Mouse (Mus musculus) limb, embryonic 14.5 days (tissue): ENCODE measurements at regions not wholly inside any gene's neighbourhood (a gene's known extent, or its start where the extent isn't known, plus 50 kb on each side); places are given as distances from the start of the nearest gene placed in this dataset.

ENCODE experiments used
- ATAC-seq: fragments of 200-750 bp; cut with Nextera tagmentation; 2 replicates; pipeline ENCODE4 v1.8.0; 2017; ENCODE audit warnings: low read depth, moderate number of reproducible peaks, moderate TSS enrichment; ENCODE audit not compliant: low FRiP score
- DNase-seq: peaks from one replicate; pipeline ENCODE4 v3.0.0-alpha.2; 2015; ENCODE audit warnings: low spot score
- H3K27ac ChIP-seq: fragments of 300-500 bp; sonication (generic); replicated peaks from 2 replicates; pipeline ENCODE4 v1.5.1; 2014; ENCODE audit warnings: low read depth, mild to moderate bottlenecking, low read length, moderate library complexity, mixed read lengths
- H3K27me3 ChIP-seq: fragments of 300-500 bp; sonication (generic); 2 replicates; pipeline ENCODE4 v1.6.1; 2014; ENCODE audit warnings: low read length, mixed read lengths; ENCODE audit not compliant: control insufficient read depth, insufficient read depth
- H3K36me3 ChIP-seq: fragments of 300-500 bp; sonication (generic); 2 replicates; pipeline ENCODE4 v1.6.1; 2014; ENCODE audit warnings: mild to moderate bottlenecking, low read length, moderate library complexity, mixed read lengths; ENCODE audit not compliant: control insufficient read depth, insufficient read depth
- H3K4me1 ChIP-seq: fragments of 300-500 bp; sonication (generic); 2 replicates; pipeline ENCODE4 v1.6.1; 2014; ENCODE audit warnings: antibody characterized with exemption, low read length, mixed read lengths; ENCODE audit not compliant: control insufficient read depth, insufficient read depth
- H3K4me2 ChIP-seq: fragments of 300-500 bp; sonication (generic); replicated peaks from 2 replicates; pipeline ENCODE4 v1.6.1; 2014; ENCODE audit warnings: low read depth, mild to moderate bottlenecking, low read length, moderate library complexity; ENCODE audit not compliant: severe bottlenecking
- H3K4me3 ChIP-seq: fragments of 300-500 bp; sonication (generic); replicated peaks from 2 replicates; pipeline ENCODE4 v1.5.1; 2014; ENCODE audit warnings: low read length
- H3K9ac ChIP-seq: fragments of 300-500 bp; sonication (generic); 2 replicates; pipeline ENCODE4 v1.6.1; 2014; ENCODE audit warnings: mild to moderate bottlenecking, low read depth, low read length, moderate library complexity; ENCODE audit not compliant: severe bottlenecking
- H3K9me3 ChIP-seq: fragments of 300-500 bp; sonication (generic); 2 replicates; pipeline ENCODE4 v1.6.1; 2016; ENCODE audit warnings: low read length; ENCODE audit not compliant: control insufficient read depth
- POLR2A ChIP-seq: fragments of 200-500 bp; IDR thresholded peaks from 2 replicates; pipeline ENCODE4 v1.8.0; 2012; ENCODE audit warnings: inconsistent platforms, mild to moderate bottlenecking, moderate library complexity, borderline replicate concordance; ENCODE audit not compliant: insufficient read depth, insufficient read length; ENCODE audit errors: extremely low read depth
- WGBS: fragments of 180-500 bp; shearing (Covaris S2); extraction: QIAGEN DNeasy Blood & Tissue Kit; methylation state at CpG from one replicate; pipeline ENCODE4 v1.1.7; 2014; 5-methylcytosine and 5-hydroxymethylcytosine counted together

DNA sequence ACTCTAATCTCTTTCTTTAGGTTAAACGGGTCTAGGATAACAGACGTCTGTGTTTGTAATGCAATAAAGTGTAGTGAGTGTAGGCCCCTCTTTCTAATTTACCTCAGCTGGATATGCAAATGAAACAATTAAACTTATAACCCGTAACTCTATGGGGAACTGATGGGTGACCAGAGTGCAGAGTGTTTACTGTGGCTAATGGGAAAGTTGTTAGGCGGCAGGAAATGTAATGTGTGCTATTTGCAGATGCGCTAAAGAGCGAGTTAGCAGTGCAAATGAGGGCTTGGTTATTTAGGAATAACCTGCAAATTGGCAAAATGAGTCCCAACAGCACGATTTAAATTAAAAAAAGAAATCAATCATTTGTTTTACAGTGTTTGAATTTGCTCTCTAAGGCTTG, 168.8 kb upstream of the Psmd7 start:
- 43% methylated on average over 7 of the region's 7 CpGs for whole genome bisulfite sequencing
- H3K9me3 ChIP-seq: no peaks in the 10 kb centered on the region

GRCm38 (mm10) chr8:107758637-107759036, 170.4 kb upstream of the Psmd7 start:
- Histone ChIP-seq H3K9ac (no peak overlapping the region), H3K27me3 (no peaks in the 10 kb centered on the region), H3K9me3 (no peaks in the 10 kb centered on the region), H3K36me3 (no peaks in the 10 kb centered on the region), H3K4me1 (no peaks in the 10 kb centered on the region), H3K4me3 (no peak overlapping the region), H3K27ac (no peak overlapping the region), H3K4me2 (no peak overlapping the region)
- TF ChIP-seq POLR2A: no peak
- no peak for ATAC-seq
- no peak for DNase-seq
- 94% methylated on average over 1 of the region's 1 CpGs for WGBS

More for the DNA sequence above, 168.8 kb upstream of the Psmd7 start:
- Histone ChIP-seq H3K27ac (no peak overlapping the region), H3K4me3 (no peak overlapping the region), H3K4me1 (no peaks in the 10 kb centered on the region), H3K4me2 (no peak overlapping the region), H3K27me3 (no peaks in the 10 kb centered on the region), H3K36me3 (no peaks in the 10 kb centered on the region), H3K9ac (no peak overlapping the region)
- DNase-seq (no peak), ATAC-seq (no peak)
- TF ChIP-seq POLR2A: no peak

DNA sequence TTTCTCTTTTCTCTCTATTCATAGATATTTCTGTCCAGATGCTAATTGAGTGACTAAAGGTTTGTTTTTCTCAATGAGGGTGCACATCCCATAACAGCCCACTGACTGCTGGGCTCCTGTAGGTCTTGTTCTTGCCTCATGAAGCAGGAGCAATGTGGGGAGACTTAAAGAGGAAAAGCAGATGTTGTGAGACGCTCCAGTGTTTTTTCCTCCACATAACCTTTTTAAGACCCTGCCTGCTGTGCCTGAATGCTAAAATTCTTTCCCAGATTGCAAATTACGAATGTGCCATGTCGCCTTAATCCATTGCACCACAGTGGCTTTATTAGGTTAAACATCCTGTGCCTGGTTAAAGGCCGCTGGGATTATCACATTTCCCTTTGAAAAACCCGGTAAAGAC, 165.5 kb upstream of the Zfhx3 start:
- no peak overlapping the region for H3K4me3 ChIP-seq
- ATAC-seq (no peak), DNase-seq (no peak)
- H3K9me3 ChIP-seq: no peaks in the 10 kb centered on the region
- H3K27ac ChIP-seq: 0 out of 2 replicates have a peak overlapping the region, but pooled peaks have one; percentile 26
- no peaks in the 10 kb centered on the region for H3K36me3 ChIP-seq
- no peak overlapping the region for H3K9ac ChIP-seq
- TF ChIP-seq POLR2A: no peak
- no peaks in the 10 kb centered on the region for H3K27me3 ChIP-seq
- peaks cover 11% of the 10 kb centered on the region for H3K4me1 ChIP-seq
- peak overlapping the region; percentile 23; the same call in 1 of the 2 replicates for H3K4me2 ChIP-seq
- 8% methylated on average over 5 of the region's 5 CpGs for WGBS

- no peaks in the 10 kb centered on the region for H3K9me3 ChIP-seq
- DNase-seq (no peak), ATAC-seq (no peak)
- no peak for TF ChIP-seq POLR2A
- no peak overlapping the region for H3K4me2 ChIP-seq
- H3K27me3 ChIP-seq: no peaks in the 10 kb centered on the region
- no peaks in the 10 kb centered on the region for H3K36me3 ChIP-seq
- 72% methylated on average over 5 of the region's 5 CpGs for WGBS
- H3K4me1 ChIP-seq: no peaks in the 10 kb centered on the region
- no peak overlapping the region for H3K9ac ChIP-seq
- no peak overlapping the region for H3K4me3 ChIP-seq
- H3K27ac ChIP-seq: no peak overlapping the region
Measured at GRCm38 (mm10) chr8:107785771-107786170, 156.7 kb upstream of the Zfhx3 start.

- no peaks in the 10 kb centered on the region for H3K36me3 ChIP-seq
- no peak overlapping the region for H3K9ac ChIP-seq
- no peak overlapping the region for H3K4me3 ChIP-seq
- no peaks in the 10 kb centered on the region for H3K4me1 ChIP-seq
- TF ChIP-seq POLR2A: no peak
- no peaks in the 10 kb centered on the region for H3K27me3 ChIP-seq
- no peak for ATAC-seq
- WGBS: 87% methylated on average over 3 of the region's 3 CpGs
- no peak overlapping the region for H3K4me2 ChIP-seq
- no peak overlapping the region for H3K27ac ChIP-seq
- no peaks in the 10 kb centered on the region for H3K9me3 ChIP-seq
- no peak for DNase-seq
Measured at GRCm38 (mm10) chr8:107792286-107792685, 150.2 kb upstream of the Zfhx3 start.

DNA sequence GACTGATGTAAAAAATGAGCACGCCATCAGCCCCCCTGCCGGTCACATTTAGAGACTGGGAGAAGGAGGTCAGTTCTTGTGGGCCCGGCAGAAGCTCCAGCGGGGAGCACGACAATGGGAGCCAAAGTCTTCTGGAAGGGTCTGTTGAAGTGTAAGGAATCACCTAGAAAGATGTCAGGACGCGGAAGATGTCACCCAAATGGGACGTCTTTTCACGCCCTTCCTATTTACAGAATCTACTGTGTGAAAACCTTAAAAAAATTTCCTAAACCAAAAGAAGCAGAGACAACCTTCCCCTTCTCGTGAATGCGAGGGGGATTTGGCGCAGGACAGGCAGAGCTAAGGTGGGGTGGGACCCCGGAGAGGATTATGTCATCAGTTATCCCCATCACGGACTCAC, 127.5 kb upstream of the Zfhx3 start:
- no peaks in the 10 kb centered on the region for H3K36me3 ChIP-seq
- no peaks in the 10 kb centered on the region for H3K9me3 ChIP-seq
- no peak overlapping the region for H3K4me2 ChIP-seq
- TF ChIP-seq POLR2A: no peak
- ATAC-seq (no peak), DNase-seq (no peak)
- WGBS: 62% methylated on average over 14 of the region's 14 CpGs
- H3K27ac ChIP-seq: no peak overlapping the region
- H3K4me1 ChIP-seq: peaks cover 18% of the 10 kb centered on the region
- no peak overlapping the region for H3K4me3 ChIP-seq
- H3K9ac ChIP-seq: no peak overlapping the region
- H3K27me3 ChIP-seq: no peaks in the 10 kb centered on the region
